Mouse (Mus musculus): ENCODE results near the gene Ankrd9. TPM values are rescaled to one million over a fixed set of nuclear protein-coding genes. Genes with fewer than 3 reads are reported as not detected.
A peak's percentile ranks its signal among the peaks of the same experiment; 100 is the strongest.

Gene Ankrd9
- polyA plus RNA-seq, 1 experiment = 11.8 TPM

DNA sequence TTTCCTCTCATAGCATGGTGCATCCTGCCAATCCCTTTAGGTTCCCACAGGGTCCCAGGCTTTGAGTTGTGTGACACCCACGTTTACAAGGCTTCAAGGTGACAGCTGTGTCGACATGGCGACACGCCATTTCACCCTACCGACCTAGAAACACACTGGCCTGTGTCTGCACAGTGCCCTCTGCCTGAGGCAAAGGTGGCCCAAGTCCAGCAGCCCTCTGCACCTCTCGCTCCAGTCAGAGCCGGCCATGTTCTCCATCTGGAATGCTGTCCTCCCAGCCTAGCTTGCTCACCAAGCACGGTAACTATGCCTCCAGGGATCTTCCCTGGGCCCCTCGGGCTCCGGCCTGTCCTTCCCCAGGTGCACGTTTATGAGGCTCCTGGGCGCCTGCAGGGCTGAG is 13.9 kb upstream of the Ankrd9 start:
- H3K36me3 ChIP-seq (ENCODE audit: control insufficient read depth) = no peaks in the 10 kb centered on the region; the same call in 1 of the 2 replicates
- peak overlapping the region; percentile 74 for H3K4me3 ChIP-seq (replicated peaks)
- no peaks in the 10 kb centered on the region for H3K27me3 ChIP-seq (ENCODE audit: control insufficient read depth)
- H3K9me3 ChIP-seq (ENCODE audit: control insufficient read depth, low read length) = peaks cover 2% of the 10 kb centered on the region
- peaks cover 40% of the 10 kb centered on the region for H3K4me1 ChIP-seq (ENCODE audit: control insufficient read depth)
- TF ChIP-seq GATA1 (IDR thresholded peaks at IDR 0.05; ENCODE audit: low read length) (no peak), TAL1 (IDR thresholded peaks at IDR 0.05; ENCODE audit: low read length) (no peak)

- TF ChIP-seq GATA1 (IDR thresholded peaks at IDR 0.05; ENCODE audit: low read length) (no peak), TAL1 (IDR thresholded peaks at IDR 0.05; ENCODE audit: low read length) (no peak)
- Histone ChIP-seq H3K4me1 (ENCODE audit: control insufficient read depth) (peaks cover 40% of the 10 kb centered on the region), H3K9me3 (ENCODE audit: control insufficient read depth, low read length) (no peaks in the 10 kb centered on the region), H3K36me3 (ENCODE audit: control insufficient read depth) (no peaks in the 10 kb centered on the region), H3K27me3 (ENCODE audit: control insufficient read depth) (no peaks in the 10 kb centered on the region), H3K4me3 (replicated peaks) (peak overlapping the region; percentile 74)
Measured at GRCm38 (mm10) chr12:110992128-110992553, 13.3 kb upstream of the Ankrd9 start.

DNA sequence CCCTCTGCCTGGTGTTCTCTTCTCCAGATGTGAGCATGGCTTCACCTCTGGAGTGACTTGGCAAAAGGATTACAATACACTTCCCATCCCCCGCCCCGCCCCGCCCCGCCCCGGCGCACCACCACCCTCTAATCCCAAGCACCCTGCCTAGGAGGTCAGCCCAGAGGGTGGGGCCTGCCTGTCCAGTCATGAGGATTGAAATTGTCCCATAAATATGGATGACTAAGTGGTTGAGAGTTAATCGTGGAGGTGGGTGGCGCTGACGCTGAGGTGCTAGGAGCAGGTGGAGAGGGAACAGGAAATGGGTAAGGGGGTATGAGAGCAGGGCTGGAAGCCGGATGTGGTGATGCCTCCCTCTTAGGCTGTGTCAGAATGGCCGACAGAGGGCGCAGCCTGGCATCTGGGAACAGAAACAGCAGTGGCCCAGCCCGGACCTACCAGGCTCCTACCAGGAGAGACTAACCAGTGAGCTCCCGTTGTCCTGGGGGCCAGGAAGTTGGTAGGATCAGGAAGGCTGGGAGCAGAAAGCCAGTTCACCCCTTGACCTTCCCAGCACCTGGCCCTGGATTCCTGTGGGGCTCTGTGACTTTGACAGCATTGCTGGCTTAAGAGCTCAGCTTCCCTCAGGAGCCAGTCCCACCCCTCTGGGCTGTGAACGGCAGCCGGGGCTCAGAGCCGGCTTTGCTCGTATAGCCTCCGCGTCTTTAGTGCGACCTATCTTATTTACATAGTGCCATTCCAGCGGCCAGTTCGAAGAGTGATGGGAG is 12.7 kb upstream of the Ankrd9 start:
- peaks cover 40% of the 10 kb centered on the region for H3K4me1 ChIP-seq (ENCODE audit: control insufficient read depth)
- TF ChIP-seq GATA1 (IDR thresholded peaks at IDR 0.05; ENCODE audit: low read length) (no peak), TAL1 (IDR thresholded peaks at IDR 0.05; ENCODE audit: low read length) (no peak)
- H3K36me3 ChIP-seq (ENCODE audit: control insufficient read depth) = no peaks in the 10 kb centered on the region
- H3K4me3 ChIP-seq (replicated peaks) = peak overlapping the region; percentile 74
- H3K27me3 ChIP-seq (ENCODE audit: control insufficient read depth) = no peaks in the 10 kb centered on the region
- no peaks in the 10 kb centered on the region for H3K9me3 ChIP-seq (ENCODE audit: control insufficient read depth, low read length)

GRCm38 (mm10) chr12:110990500-110990899 is 11.7 kb upstream of the Ankrd9 start:
- H3K9me3 ChIP-seq (ENCODE audit: control insufficient read depth, low read length) = no peaks in the 10 kb centered on the region
- H3K4me3 ChIP-seq (replicated peaks) = no peak overlapping the region
- peaks cover under 1% of the 10 kb centered on the region; the same call in 1 of the 2 replicates for H3K27me3 ChIP-seq (ENCODE audit: control insufficient read depth)
- no peaks in the 10 kb centered on the region for H3K36me3 ChIP-seq (ENCODE audit: control insufficient read depth)
- no peak for TF ChIP-seq GATA1 (IDR thresholded peaks at IDR 0.05; ENCODE audit: low read length)
- no peak for TF ChIP-seq TAL1 (IDR thresholded peaks at IDR 0.05; ENCODE audit: low read length)
- peaks cover 40% of the 10 kb centered on the region for H3K4me1 ChIP-seq (ENCODE audit: control insufficient read depth)

- Histone ChIP-seq H3K4me1 (ENCODE audit: control insufficient read depth) (peaks cover 37% of the 10 kb centered on the region), H3K4me3 (replicated peaks) (no peak overlapping the region), H3K27me3 (ENCODE audit: control insufficient read depth) (peaks cover 3% of the 10 kb centered on the region; the same call in 1 of the 2 replicates), H3K36me3 (ENCODE audit: control insufficient read depth) (no peaks in the 10 kb centered on the region), H3K9me3 (ENCODE audit: control insufficient read depth, low read length) (no peaks in the 10 kb centered on the region)
- TF ChIP-seq GATA1 (IDR thresholded peaks at IDR 0.05; ENCODE audit: low read length) (no peak), TAL1 (IDR thresholded peaks at IDR 0.05; ENCODE audit: low read length) (no peak)
Measured at GRCm38 (mm10) chr12:110989409-110989808, 10.6 kb upstream of the Ankrd9 start.

DNA sequence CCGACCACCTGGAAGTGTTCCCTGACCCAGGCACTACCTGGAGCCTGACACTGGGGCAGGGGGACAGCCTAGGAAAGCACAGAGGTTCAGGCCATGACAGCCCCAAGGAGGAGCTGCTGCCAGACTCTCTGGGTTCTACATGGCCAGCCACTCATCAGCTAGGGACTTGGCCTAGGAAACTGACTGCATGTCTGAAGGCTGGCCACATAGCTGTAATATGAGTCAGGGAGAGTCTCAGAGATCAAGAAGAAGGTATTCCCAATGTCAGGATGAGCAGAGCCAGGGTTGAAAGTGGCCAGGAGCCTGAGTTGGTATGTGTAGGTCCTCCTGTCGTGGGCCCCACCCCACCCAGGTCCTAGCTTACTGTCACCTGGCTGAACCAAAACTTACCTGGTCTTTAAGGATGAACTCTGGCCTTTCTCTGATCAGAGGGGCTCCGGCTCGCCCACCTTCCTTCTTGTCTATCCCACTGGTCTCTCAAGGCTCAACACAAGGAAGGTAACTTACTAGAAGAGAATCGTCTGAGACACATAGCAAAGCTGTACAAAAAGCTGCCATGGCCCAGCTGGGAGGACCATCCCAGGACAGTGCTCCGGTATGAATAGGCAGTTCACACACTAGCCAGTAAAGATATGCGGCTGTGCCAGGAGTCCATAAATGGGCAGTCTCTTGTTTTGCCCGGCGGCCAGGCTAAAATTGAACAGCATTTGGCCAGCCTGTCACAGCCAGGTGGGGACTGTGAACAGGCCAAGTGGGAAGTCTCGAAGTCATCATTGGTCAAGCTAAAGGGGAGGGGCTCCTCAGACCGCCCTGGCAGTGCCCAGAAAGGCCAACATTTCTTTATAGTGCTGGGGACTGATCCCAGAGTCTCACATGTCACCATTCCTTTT is 7.9 kb upstream of the Ankrd9 start:
- TF ChIP-seq TAL1 (IDR thresholded peaks at IDR 0.05; ENCODE audit: low read length) = no peak
- no peak for TF ChIP-seq GATA1 (IDR thresholded peaks at IDR 0.05; ENCODE audit: low read length)
- peaks cover 3% of the 10 kb centered on the region; the same call in 1 of the 2 replicates for H3K27me3 ChIP-seq (ENCODE audit: control insufficient read depth)
- H3K4me1 ChIP-seq (ENCODE audit: control insufficient read depth) = peaks cover 34% of the 10 kb centered on the region
- H3K9me3 ChIP-seq (ENCODE audit: control insufficient read depth, low read length) = no peaks in the 10 kb centered on the region
- H3K4me3 ChIP-seq (replicated peaks) = no peak overlapping the region
- H3K36me3 ChIP-seq (ENCODE audit: control insufficient read depth) = no peaks in the 10 kb centered on the region

DNA sequence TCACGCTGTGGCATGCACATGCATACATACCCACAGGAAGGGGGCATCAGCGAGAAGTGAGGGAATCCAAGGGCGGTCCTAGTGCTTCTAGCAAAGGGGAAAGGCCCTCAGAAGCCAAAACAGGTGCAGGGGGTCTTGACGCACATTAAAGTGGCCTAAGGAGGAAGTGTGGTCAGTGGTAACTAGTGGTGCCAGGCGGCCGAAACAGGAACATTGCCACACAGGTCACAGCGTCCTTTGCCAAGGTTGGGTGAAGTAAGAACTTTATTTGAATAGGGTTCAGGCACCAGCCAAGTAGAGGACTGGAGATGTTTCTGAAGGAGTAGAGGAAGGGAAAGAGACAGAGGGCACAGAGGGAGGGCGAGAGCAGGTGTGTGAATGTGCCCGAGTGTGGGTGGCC is 6.3 kb upstream of the Ankrd9 start:
- no peaks in the 10 kb centered on the region for H3K36me3 ChIP-seq (ENCODE audit: control insufficient read depth)
- no peak overlapping the region for H3K4me3 ChIP-seq (replicated peaks)
- H3K4me1 ChIP-seq (ENCODE audit: control insufficient read depth) = peaks cover 28% of the 10 kb centered on the region
- H3K9me3 ChIP-seq (ENCODE audit: control insufficient read depth, low read length) = no peaks in the 10 kb centered on the region
- TF ChIP-seq TAL1 (IDR thresholded peaks at IDR 0.05; ENCODE audit: low read length) (no peak), GATA1 (IDR thresholded peaks at IDR 0.05; ENCODE audit: low read length) (no peak)
- peaks cover 3% of the 10 kb centered on the region; the same call in 1 of the 2 replicates for H3K27me3 ChIP-seq (ENCODE audit: control insufficient read depth)

DNA sequence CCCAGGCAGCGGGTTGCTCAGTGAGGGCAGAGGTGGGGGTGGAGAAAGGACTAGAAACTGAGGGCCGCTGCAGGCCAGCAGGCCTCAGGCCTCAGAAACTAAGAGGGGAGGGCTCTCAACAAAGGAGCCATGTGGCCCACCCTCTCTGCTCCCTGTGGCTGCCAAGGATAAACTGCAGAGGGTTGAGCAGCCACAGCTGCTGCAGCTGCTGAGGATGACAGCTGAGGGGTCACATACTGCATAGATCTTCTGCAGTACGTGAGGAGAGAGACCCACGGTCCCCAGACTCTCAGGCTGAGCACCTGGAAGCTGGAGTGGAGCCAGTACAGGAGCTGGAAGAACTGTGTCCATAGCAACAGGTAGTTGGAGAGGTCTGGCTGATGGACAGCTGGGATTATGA is 5.8 kb upstream of the Ankrd9 start:
- Histone ChIP-seq H3K4me3 (replicated peaks) (no peak overlapping the region), H3K27me3 (ENCODE audit: control insufficient read depth) (peaks cover 3% of the 10 kb centered on the region; the same call in 1 of the 2 replicates), H3K4me1 (ENCODE audit: control insufficient read depth) (peaks cover 28% of the 10 kb centered on the region), H3K36me3 (ENCODE audit: control insufficient read depth) (no peaks in the 10 kb centered on the region), H3K9me3 (ENCODE audit: control insufficient read depth, low read length) (no peaks in the 10 kb centered on the region)
- no peak for TF ChIP-seq GATA1 (IDR thresholded peaks at IDR 0.05; ENCODE audit: low read length)

DNA sequence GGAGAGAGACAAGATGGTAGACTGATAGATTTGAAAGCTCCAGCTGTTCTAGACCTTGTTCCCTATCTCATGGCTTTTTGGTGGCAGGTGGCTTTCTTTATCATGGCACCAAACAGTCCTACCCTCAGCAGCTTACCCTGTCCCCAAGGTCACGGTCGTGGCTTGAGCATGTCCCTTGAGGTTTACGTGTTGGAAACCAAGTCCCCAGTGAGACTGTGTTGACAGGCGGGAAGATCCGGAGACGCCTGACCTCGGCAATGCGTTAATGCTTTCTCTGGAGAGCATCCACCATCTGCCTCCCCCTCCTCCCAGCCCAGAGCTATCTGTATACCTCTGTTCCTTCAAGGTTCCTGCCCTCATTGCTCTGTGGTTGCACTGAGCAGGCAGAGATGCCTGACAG is 4.9 kb upstream of the Ankrd9 start:
- peaks cover 3% of the 10 kb centered on the region; the same call in 1 of the 2 replicates for H3K27me3 ChIP-seq (ENCODE audit: control insufficient read depth)
- peaks cover 30% of the 10 kb centered on the region for H3K4me1 ChIP-seq (ENCODE audit: control insufficient read depth)
- H3K36me3 ChIP-seq (ENCODE audit: control insufficient read depth) = no peaks in the 10 kb centered on the region
- no peaks in the 10 kb centered on the region for H3K9me3 ChIP-seq (ENCODE audit: control insufficient read depth, low read length)
- H3K4me3 ChIP-seq (replicated peaks) = no peak overlapping the region
- TF ChIP-seq TAL1 (IDR thresholded peaks at IDR 0.05; ENCODE audit: low read length) = no peak

Measured in erythroblast, embryonic 14.5 days (primary cell).